Mouse (Mus musculus): Measurements from ENCODE around the gene Ddi2. TPM values are rescaled to one million over a fixed set of nuclear protein-coding genes. Genes with fewer than 3 reads are reported as not detected.
A peak's percentile ranks its signal among the peaks of the same experiment; 100 is the strongest.

The Ddi2 gene
- polyA plus RNA-seq, 1 experiment from 2014 or later: 21.5 TPM

DNA sequence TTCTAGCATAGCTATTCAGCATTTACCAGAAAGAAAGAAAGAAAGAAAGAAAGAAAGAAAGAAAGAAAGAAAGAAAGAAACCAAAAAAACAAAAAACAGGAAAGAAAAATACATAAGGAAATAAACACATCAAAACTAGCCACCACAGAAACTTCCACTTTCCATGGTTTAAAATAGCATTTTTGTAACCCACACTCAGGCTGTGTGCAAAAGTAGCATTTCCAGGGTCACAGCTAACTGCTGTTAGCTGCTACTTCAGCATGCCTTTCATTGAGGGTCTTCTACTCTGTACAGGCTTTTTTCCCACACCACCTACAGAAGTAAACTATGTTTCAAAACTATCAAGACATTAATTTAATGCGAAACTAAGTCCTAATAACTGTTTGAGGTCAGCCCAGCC is 3.9 kb downstream of the Ddi2 start:
- peaks cover 9% of the 10 kb centered on the region for H3K36me3 ChIP-seq (ENCODE audit: insufficient read depth)
- TF ChIP-seq CTCF (IDR thresholded peaks at IDR 0.05; ENCODE audit: low read depth): no peak
- H3K27me3 ChIP-seq (ENCODE audit: insufficient read depth, low read length): no peaks in the 10 kb centered on the region
- 77% methylated on average over 1 of the region's 1 CpGs for WGBS
- H3K4me3 ChIP-seq (ENCODE audit: low read depth, low read length): no peak overlapping the region
- H3K4me2 ChIP-seq: no peak overlapping the region
- no peak overlapping the region for H3K27ac ChIP-seq (ENCODE audit: low read depth)
- ATAC-seq (ENCODE audit: insufficient read depth): no peak
- H3K9ac ChIP-seq: no peak overlapping the region
- peaks cover 18% of the 10 kb centered on the region; the same call in 1 of the 2 replicates for H3K4me1 ChIP-seq (ENCODE audit: insufficient read depth)
- H3K9me3 ChIP-seq (ENCODE audit: low read depth, low read length): no peaks in the 10 kb centered on the region
- no peak for DNase-seq

DNA sequence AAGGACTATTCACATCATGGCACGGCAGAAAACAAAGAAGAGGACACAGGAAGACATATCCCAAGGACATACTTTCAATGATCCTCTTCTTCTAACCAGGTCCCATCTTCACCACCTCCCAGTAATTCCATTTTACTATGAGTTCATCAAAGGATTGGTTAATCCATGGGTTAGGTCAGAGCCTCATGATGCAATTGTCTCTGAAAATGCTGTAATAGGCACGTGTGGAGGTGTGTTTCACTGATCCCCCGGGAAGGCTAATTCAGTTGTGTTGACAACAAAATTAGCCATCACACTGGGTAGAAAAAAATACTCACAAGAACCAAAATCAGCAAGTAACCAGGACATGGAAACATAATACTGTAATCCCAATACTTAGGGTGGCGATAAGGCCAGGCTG is 5.6 kb downstream of the Ddi2 start:
- H3K4me1 ChIP-seq (ENCODE audit: insufficient read depth): peaks cover 16% of the 10 kb centered on the region; the same call in 1 of the 2 replicates
- 92% methylated on average over 4 of the region's 4 CpGs for WGBS

DNA sequence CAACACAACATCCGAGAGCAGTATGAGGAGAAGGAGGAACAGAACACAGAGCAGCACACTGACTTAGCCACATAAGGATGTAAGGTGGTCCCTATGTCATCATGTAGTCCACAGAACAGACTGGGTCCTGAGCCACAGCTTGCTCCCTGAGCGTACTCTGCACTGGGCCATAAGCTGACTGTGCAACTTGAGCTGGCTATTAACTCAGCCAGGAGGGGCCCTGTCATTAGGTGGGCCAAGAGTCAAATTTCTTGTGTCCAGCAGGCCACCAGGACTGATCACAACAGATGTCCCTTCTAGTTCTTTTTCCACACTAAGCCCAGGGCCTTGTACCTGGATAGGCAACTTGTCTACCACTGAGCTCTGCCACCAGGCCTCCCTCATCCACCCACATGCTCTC is 8.2 kb downstream of the Ddi2 start:
- H3K9ac ChIP-seq: no peak overlapping the region
- H3K4me1 ChIP-seq (ENCODE audit: insufficient read depth): no peaks in the 10 kb centered on the region
- H3K27ac ChIP-seq (ENCODE audit: low read depth): no peak overlapping the region
- no peak overlapping the region for H3K4me2 ChIP-seq
- peaks cover 41% of the 10 kb centered on the region for H3K36me3 ChIP-seq (ENCODE audit: insufficient read depth)
- no peak for TF ChIP-seq CTCF (IDR thresholded peaks at IDR 0.05; ENCODE audit: low read depth)
- DNase-seq (no peak), ATAC-seq (ENCODE audit: insufficient read depth) (no peak)
- no peaks in the 10 kb centered on the region for H3K27me3 ChIP-seq (ENCODE audit: insufficient read depth, low read length)
- H3K9me3 ChIP-seq (ENCODE audit: low read depth, low read length): no peaks in the 10 kb centered on the region
- 55% methylated on average over 2 of the region's 2 CpGs for WGBS
- no peak overlapping the region for H3K4me3 ChIP-seq (ENCODE audit: low read depth, low read length)

More for the DNA sequence above, 5.6 kb downstream of the Ddi2 start:
- Histone ChIP-seq H3K4me2 (no peak overlapping the region), H3K4me3 (ENCODE audit: low read depth, low read length) (no peak overlapping the region), H3K27ac (ENCODE audit: low read depth) (no peak overlapping the region), H3K27me3 (ENCODE audit: insufficient read depth, low read length) (no peaks in the 10 kb centered on the region), H3K9me3 (ENCODE audit: low read depth, low read length) (no peaks in the 10 kb centered on the region), H3K9ac (no peak overlapping the region), H3K36me3 (ENCODE audit: insufficient read depth) (peaks cover 20% of the 10 kb centered on the region)
- no peak for ATAC-seq (ENCODE audit: insufficient read depth)
- TF ChIP-seq CTCF (IDR thresholded peaks at IDR 0.05; ENCODE audit: low read depth): no peak
- no peak for DNase-seq

DNA sequence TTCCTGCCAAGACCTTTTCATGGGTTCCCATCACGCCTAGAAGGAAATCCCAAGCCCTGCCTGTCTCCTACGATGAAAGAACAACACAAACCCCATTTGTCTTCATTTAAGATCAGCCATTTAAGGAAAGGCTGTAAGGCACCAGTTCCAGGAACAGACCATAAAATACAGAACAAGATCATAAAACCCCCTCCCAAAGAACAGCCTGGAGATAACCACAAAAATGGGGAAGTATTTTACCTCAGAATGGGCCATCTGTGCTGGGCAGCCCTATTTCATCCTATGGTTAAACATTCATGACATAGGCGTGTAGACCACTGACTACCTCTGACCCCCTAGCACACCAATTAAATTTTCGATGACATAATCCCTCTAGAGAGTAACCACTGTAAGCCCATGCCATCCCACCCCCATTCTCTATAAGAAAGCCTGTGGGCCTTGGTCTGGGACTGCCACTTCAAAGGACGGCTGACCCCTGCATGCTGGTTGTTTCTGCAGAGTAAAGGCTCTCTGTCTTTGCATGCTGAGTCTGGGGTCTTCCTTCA is 9.5 kb downstream of the Ddi2 start:
- no peak overlapping the region for H3K4me3 ChIP-seq (ENCODE audit: low read depth, low read length)
- DNase-seq: no peak
- H3K27me3 ChIP-seq (ENCODE audit: insufficient read depth, low read length): no peaks in the 10 kb centered on the region
- H3K9ac ChIP-seq: no peak overlapping the region
- peaks cover 55% of the 10 kb centered on the region for H3K36me3 ChIP-seq (ENCODE audit: insufficient read depth)
- H3K4me1 ChIP-seq (ENCODE audit: insufficient read depth): no peaks in the 10 kb centered on the region
- H3K9me3 ChIP-seq (ENCODE audit: low read depth, low read length): no peaks in the 10 kb centered on the region
- no peak for TF ChIP-seq CTCF (IDR thresholded peaks at IDR 0.05; ENCODE audit: low read depth)
- 80% methylated on average over 5 of the region's 5 CpGs for WGBS
- H3K27ac ChIP-seq (ENCODE audit: low read depth): no peak overlapping the region
- H3K4me2 ChIP-seq: no peak overlapping the region
- no peak for ATAC-seq (ENCODE audit: insufficient read depth)

DNA sequence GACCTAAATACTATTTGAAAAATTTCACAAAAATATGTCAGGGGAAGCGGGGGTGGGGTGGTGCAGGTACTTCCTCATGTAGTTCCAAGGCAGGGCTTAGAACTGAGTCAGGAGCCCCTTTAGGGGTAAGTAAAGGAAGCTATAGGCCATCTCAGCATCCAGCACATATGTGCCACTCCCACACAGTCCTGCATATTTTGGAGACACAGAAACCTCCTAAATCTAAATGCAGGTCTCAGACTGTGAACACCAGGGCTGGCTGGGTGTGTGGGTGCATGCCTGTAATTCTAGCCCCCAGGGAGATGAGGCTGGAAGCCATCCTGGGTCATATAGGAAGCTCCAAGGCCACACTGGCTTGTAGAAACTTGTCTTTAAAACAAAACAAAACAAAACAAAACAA is 12.0 kb downstream of the Ddi2 start:
- H3K9ac ChIP-seq: no peak overlapping the region
- no peak overlapping the region for H3K4me2 ChIP-seq
- no peak for DNase-seq
- peaks cover 71% of the 10 kb centered on the region for H3K36me3 ChIP-seq (ENCODE audit: insufficient read depth)
- no peak overlapping the region for H3K27ac ChIP-seq (ENCODE audit: low read depth)
- no peak for ATAC-seq (ENCODE audit: insufficient read depth)
- H3K9me3 ChIP-seq (ENCODE audit: low read depth, low read length): no peaks in the 10 kb centered on the region
- TF ChIP-seq CTCF (IDR thresholded peaks at IDR 0.05; ENCODE audit: low read depth): no peak
- H3K4me3 ChIP-seq (ENCODE audit: low read depth, low read length): no peak overlapping the region
- H3K27me3 ChIP-seq (ENCODE audit: insufficient read depth, low read length): no peaks in the 10 kb centered on the region
- 88% methylated on average over 1 of the region's 1 CpGs for WGBS
- H3K4me1 ChIP-seq (ENCODE audit: insufficient read depth): no peaks in the 10 kb centered on the region

DNA sequence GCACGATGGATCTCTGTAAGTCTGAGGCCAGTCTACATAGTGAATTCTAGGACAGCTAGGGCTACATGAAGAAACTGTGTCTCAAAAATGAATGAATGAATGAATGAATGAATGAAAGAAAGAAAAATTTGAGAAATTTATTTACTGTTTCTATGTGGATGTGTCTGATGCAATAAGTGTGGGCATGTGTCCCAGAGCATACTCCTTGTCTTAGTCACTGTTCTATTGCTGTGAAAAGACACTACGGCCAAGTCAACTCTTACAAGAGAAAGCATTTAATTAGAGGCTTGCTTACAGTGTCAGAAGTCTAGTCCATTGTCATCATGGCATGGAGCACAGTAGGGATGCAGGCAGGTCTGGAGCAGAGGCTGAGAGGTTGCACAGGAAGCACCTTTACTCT is 14.2 kb downstream of the Ddi2 start:
- H3K4me2 ChIP-seq: no peak overlapping the region
- no peak for TF ChIP-seq CTCF (IDR thresholded peaks at IDR 0.05; ENCODE audit: low read depth)

DNA sequence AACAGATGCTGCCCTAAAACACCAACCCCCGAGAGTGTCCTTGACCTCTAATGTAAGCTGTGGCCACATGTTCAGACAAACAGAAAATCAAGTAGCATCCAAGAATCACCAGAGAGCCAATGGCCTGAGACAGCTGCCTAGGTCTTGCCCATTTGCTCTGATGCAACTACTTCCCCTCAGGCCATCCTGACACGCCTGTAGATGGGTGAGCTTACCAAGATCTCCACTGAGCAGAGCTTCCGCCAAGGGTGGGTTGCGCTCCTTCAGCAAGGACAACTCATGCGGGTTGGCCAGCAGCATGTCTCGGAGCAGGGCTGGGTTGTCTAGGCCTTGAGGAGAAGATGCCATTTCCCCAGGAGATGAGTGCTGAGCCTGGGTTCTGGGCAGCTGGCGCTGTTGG is 15.2 kb downstream of the Ddi2 start:
- no peak for TF ChIP-seq CTCF (IDR thresholded peaks at IDR 0.05; ENCODE audit: low read depth)
- no peak for DNase-seq
- Histone ChIP-seq H3K27ac (ENCODE audit: low read depth) (no peak overlapping the region), H3K27me3 (ENCODE audit: insufficient read depth, low read length) (no peaks in the 10 kb centered on the region), H3K4me3 (ENCODE audit: low read depth, low read length) (no peak overlapping the region), H3K36me3 (ENCODE audit: insufficient read depth) (peaks cover 94% of the 10 kb centered on the region), H3K4me1 (ENCODE audit: insufficient read depth) (no peaks in the 10 kb centered on the region), H3K9ac (no peak overlapping the region), H3K4me2 (no peak overlapping the region), H3K9me3 (ENCODE audit: low read depth, low read length) (no peaks in the 10 kb centered on the region)
- 83% methylated on average over 7 of the region's 7 CpGs for WGBS
- ATAC-seq (ENCODE audit: insufficient read depth): no peak

More for the DNA sequence above, 14.2 kb downstream of the Ddi2 start:
- WGBS: 94% methylated on average over 2 of the region's 2 CpGs
- Histone ChIP-seq H3K27me3 (ENCODE audit: insufficient read depth, low read length) (no peaks in the 10 kb centered on the region), H3K27ac (ENCODE audit: low read depth) (no peak overlapping the region), H3K4me3 (ENCODE audit: low read depth, low read length) (no peak overlapping the region), H3K9ac (no peak overlapping the region), H3K36me3 (ENCODE audit: insufficient read depth) (peaks cover 93% of the 10 kb centered on the region), H3K9me3 (ENCODE audit: low read depth, low read length) (no peaks in the 10 kb centered on the region), H3K4me1 (ENCODE audit: insufficient read depth) (no peaks in the 10 kb centered on the region)
- no peak for ATAC-seq (ENCODE audit: insufficient read depth)
- DNase-seq: no peak

DNA sequence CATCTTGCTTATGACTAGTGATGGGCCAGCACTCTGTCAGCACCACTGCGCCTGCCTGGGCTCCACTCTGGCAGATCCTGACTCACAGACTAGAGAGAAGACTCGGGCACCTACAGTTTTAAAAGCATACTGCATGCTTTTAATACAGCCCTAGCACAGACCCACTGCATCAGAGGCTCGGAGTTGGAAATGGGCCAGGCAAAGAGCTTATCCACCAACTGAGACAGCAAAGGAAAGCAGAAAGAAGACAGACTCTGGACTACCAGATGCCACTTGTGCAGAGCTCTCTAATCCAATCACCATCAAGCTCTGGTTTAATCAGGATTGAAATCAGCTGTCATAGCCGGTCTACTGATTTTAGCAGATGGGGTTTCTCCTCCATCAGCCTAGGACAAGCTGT is 17.9 kb downstream of the Ddi2 start:
- Histone ChIP-seq H3K27ac (ENCODE audit: low read depth) (no peak overlapping the region), H3K4me1 (ENCODE audit: insufficient read depth) (no peaks in the 10 kb centered on the region), H3K27me3 (ENCODE audit: insufficient read depth, low read length) (no peaks in the 10 kb centered on the region), H3K9ac (no peak overlapping the region), H3K4me2 (no peak overlapping the region), H3K4me3 (ENCODE audit: low read depth, low read length) (no peak overlapping the region), H3K9me3 (ENCODE audit: low read depth, low read length) (no peaks in the 10 kb centered on the region), H3K36me3 (ENCODE audit: insufficient read depth) (peaks cover 98% of the 10 kb centered on the region)
- DNase-seq (peak; percentile 30), ATAC-seq (ENCODE audit: insufficient read depth) (peak; percentile 38; the same call in 1 of the 2 replicates)
- no peak for TF ChIP-seq CTCF (IDR thresholded peaks at IDR 0.05; ENCODE audit: low read depth)
- WGBS: 78% methylated on average over 4 of the region's 4 CpGs

Data from lung, embryonic 14.5 days (tissue).